Mouse (Mus musculus): ENCODE results near the gene Phc2.

DNA sequence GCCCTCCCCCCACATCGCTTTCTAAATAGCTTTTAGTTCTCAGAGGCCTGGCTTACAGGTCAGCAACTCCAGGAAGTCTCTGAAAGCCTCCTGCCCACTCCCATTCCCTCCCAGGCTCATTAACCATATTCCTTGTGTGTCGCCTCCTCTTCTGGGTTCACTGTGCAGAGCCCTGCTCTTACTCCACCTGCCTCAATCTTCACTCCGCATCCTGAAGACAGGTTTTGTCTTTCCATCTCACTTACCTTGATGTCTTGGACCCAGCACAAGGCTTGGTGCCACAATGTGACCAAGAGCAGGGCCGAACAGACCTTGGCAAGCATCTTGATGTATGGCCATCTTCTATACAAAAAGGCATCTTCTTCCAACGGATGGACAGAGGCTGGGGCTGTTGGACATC is 104.7 kb downstream of the Phc2 start:
- TF ChIP-seq POLR2A (IDR thresholded peaks at IDR 0.05; ENCODE audit: borderline replicate concordance, low read depth, low read length) (no peak), CTCF (IDR thresholded peaks at IDR 0.05; ENCODE audit: low read depth, low read length) (no peak)
